ENCODE assay signal across 15 mouse cellular contexts in genomic region chr16:20600511-20600910, GRCm38 (mm10). TPM values are rescaled to one million over a fixed set of nuclear protein-coding genes. Genes with fewer than 3 reads are reported as not detected.
A peak's percentile ranks its signal among the peaks of the same experiment; 100 is the strongest.
DNase-seq lines count a peak whose midpoint lies in the region.
"Had no signal": no experiment of that assay in that cellular context is flagged by ENCODE, and none has a peak within 500 bp of the region (broad histone marks: within the 10 kb centered on the region; RNA-seq: fewer than 3 reads in every experiment).

No protein-coding gene starts in this region.

- DNase-seq in heart, adult 11 months, result peak; percentile 80
- DNase-seq in heart, adult 18-20 months, result no peak
- DNase-seq in right cerebral cortex, adult 18-20 months, result peak; percentile 36
- DNase-seq in right cerebral cortex, postnatal 25 days, result no peak
- peak; percentile 24 for DNase-seq in NIH3T3 (ENCODE audit: low read depth)
- DNase-seq in cerebellum, adult 18-20 months, result no peak
- DNase-seq in cerebellum, adult 9-10 months, result no peak
- DNase-seq: adrenal gland, postnatal 14 days; cerebellum, adult 8-10 months; cerebellum, postnatal 25 days; gastrocnemius, postnatal 10 days; kidney, adult 2 months had no signal

RNA-seq across cellular contexts. Expression of gene Eef1akmt4, which starts 10.9 kb away (rescaled TPM):
- 1 to 10 TPM; 6.6 to 9.1 TPM for total RNA-seq in heart, adult 18-20 months (2021)

RNA-seq across cellular contexts. Expression of gene Gm49333, which starts 10.9 kb away (rescaled TPM):
- total RNA-seq in heart, adult 18-20 months (2021), result not detected
- total RNA-seq: adrenal gland, postnatal 14 days; gastrocnemius, postnatal 4 days; heart, adult 8-10 months; MEL had no signal

RNA-seq across cellular contexts. Expression of gene Alg3, which starts 11.0 kb away (rescaled TPM):
- 10 to 100 TPM in 1 of 2 experiments, 1 to 10 TPM in 1; 8.8 to 11.4 TPM for total RNA-seq in heart, adult 18-20 months (2021)

RNA-seq across cellular contexts. Expression of gene Vwa5b2, which starts 11.2 kb away (rescaled TPM):
- under 1 TPM in 1 of 2 experiments, not detected in 1; 0.18 TPM for total RNA-seq in heart, adult 18-20 months (2021)

RNA-seq across cellular contexts. Expression of gene Camk2n2, which starts 20.6 kb away (rescaled TPM):
- total RNA-seq in heart, adult 18-20 months (2021), result 1 to 10 TPM; 1.3 to 1.6 TPM

Comparison
In these comparisons a context has a peak if more than half of its experiments do, and no peak if none do; other contexts are left out.
1. DNase-seq: peak in heart, adult 11 months (single experiment), right cerebral cortex, adult 18-20 months (single experiment) and NIH3T3 (single experiment); none in heart, adult 18-20 months (0 of 2), right cerebral cortex, postnatal 25 days (single experiment), cerebellum, adult 18-20 months (0 of 2) and cerebellum, adult 9-10 months (single experiment).